Mouse (Mus musculus): Measurements from ENCODE around the gene Rassf5.
"Not testable (repeated sequence)": the region's sequence is repeated elsewhere in the genome, so short reads cannot be mapped to it uniquely, and the experiment has no call there.

- not testable (repeated sequence) for TF ChIP-seq CTCF, EP300 (IDR thresholded peaks at IDR 0.05; ENCODE audit: low read depth)
Observed at GRCm38 (mm10) chr1:131159573-131160327, 85.3 kb downstream of the Rassf5 start.
